Comparison of ENCODE assay signal across 40 mouse cellular contexts in the genomic region with DNA sequence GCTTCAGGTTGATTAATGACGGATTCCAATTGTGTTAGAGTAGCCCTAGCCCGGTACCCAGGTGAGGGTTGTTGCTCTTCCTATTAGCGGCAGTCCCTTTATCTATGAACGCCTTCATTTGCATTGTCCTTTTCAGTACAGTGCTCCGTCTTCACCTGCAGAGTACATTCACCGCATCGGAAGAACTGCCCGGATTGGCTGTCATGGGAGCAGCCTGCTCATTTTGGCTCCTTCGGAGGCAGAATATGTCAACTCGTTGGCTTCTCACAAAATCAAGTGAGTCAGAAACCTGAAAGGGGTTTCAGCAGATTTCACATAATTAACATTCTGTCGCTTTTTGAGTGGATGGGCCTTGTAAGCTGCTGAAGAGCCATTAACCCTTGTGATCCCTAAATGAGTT. TPM values are rescaled to one million over a fixed set of nuclear protein-coding genes. Genes with fewer than 3 reads are reported as not detected.
"Had no signal": no experiment of that assay in that cellular context is flagged by ENCODE, and none has a peak within 500 bp of the region (broad histone marks: within the 10 kb centered on the region; RNA-seq: fewer than 3 reads in every experiment).

No protein-coding gene starts in this region.

- H3K27ac ChIP-seq: gastrocnemius, adult 2 months; heart, embryonic 10.5 days; heart, embryonic 13.5 days; heart, embryonic 15.5 days; hindbrain, embryonic 14.5 days; kidney, embryonic 15.5 days; kidney, postnatal 0 days; limb, embryonic 13.5 days; limb, embryonic 15.5 days; liver, embryonic 12.5 days; liver, embryonic 14.5 days had no signal

- H3K4me1 ChIP-seq: heart, embryonic 10.5 days; heart, embryonic 13.5 days; heart, embryonic 15.5 days; kidney, embryonic 15.5 days; limb, embryonic 13.5 days; limb, embryonic 15.5 days; liver, embryonic 12.5 days had no signal

- H3K9ac ChIP-seq: heart, embryonic 13.5 days; heart, embryonic 15.5 days; hindbrain, embryonic 14.5 days; kidney, embryonic 15.5 days; limb, embryonic 13.5 days; limb, embryonic 15.5 days; liver, embryonic 12.5 days; liver, embryonic 14.5 days had no signal

- H3K4me3 ChIP-seq: gastrocnemius, adult 2 months; heart, embryonic 10.5 days; heart, embryonic 13.5 days; heart, embryonic 15.5 days; kidney, embryonic 15.5 days; limb, embryonic 13.5 days; limb, embryonic 15.5 days; liver, embryonic 12.5 days had no signal

- H3K27me3 ChIP-seq: heart, embryonic 13.5 days; heart, embryonic 15.5 days; kidney, embryonic 15.5 days; limb, embryonic 13.5 days; limb, embryonic 15.5 days; liver, embryonic 12.5 days had no signal

- DNase-seq: gastrocnemius, adult 2 months; gastrocnemius, postnatal 10 days; gastrocnemius, postnatal 25 days; heart, adult 18-20 months; heart, postnatal 14 days; heart, postnatal 36 days; kidney, adult 11 months; kidney, adult 2 months; kidney, adult 9 months; kidney, postnatal 14 days; kidney, postnatal 36 days; layer of hippocampus, postnatal 36 days; left cerebral cortex, postnatal 4 days; lung, adult 18-20 months had no signal

- H3K9me3 ChIP-seq: heart, embryonic 10.5 days; heart, embryonic 13.5 days; heart, embryonic 15.5 days; kidney, embryonic 15.5 days; limb, embryonic 13.5 days; limb, embryonic 15.5 days; liver, embryonic 12.5 days had no signal

- H3K4me2 ChIP-seq: heart, embryonic 13.5 days; heart, embryonic 15.5 days; hindbrain, embryonic 14.5 days; kidney, embryonic 15.5 days; limb, embryonic 13.5 days; limb, embryonic 15.5 days; liver, embryonic 12.5 days had no signal

- ATAC-seq: hindbrain, embryonic 16.5 days; intestine, embryonic 16.5 days; liver, embryonic 12.5 days had no signal

RNA-seq across cellular contexts. Expression of a gene that starts 40.9 kb away (rescaled TPM):
- total RNA-seq: gastrocnemius, adult 2 months; gastrocnemius, postnatal 10 days; gastrocnemius, postnatal 25 days; gastrocnemius, postnatal 4 days; granulocyte monocyte progenitor cell, adult 5-6 weeks; heart, adult 18-20 months; heart, adult 8-10 months; heart, postnatal 14 days; heart, postnatal 36 days; hematopoietic stem cell, adult 5-6 weeks; layer of hippocampus, adult 18-20 months; layer of hippocampus, adult 8-10 months; layer of hippocampus, postnatal 36 days; left cerebral cortex, adult 18-20 months; left cerebral cortex, postnatal 10 days; left cerebral cortex, postnatal 25 days; liver, adult 2 months had no signal
- polyA plus RNA-seq: heart, embryonic 10.5 days; heart, embryonic 13.5 days; heart, embryonic 15.5 days; heart, postnatal 0 days; intestine, embryonic 14.5 days; intestine, embryonic 16.5 days; kidney, embryonic 15.5 days; kidney, postnatal 0 days; limb, embryonic 11.5 days; liver, embryonic 12.5 days; liver, embryonic 14.5 days; liver, embryonic 16.5 days had no signal
